Mouse (Mus musculus) lung, embryonic 16.5 days (tissue): Measurements from ENCODE around the gene Gm2696. TPM values are rescaled to one million over a fixed set of nuclear protein-coding genes. Genes with fewer than 3 reads are reported as not detected.
A peak's percentile ranks its signal among the peaks of the same experiment; 100 is the strongest.

ENCODE experiments used
- ATAC-seq: fragments of 200-750 bp; cut with Nextera tagmentation; 2 replicates; pipeline ENCODE4 v1.8.0; 2017; ENCODE audit warnings: low read depth, mild to moderate bottlenecking, moderate library complexity
- H3K27ac ChIP-seq: fragments of 300-500 bp; sonication (generic); 2 replicates; pipeline ENCODE4 v1.5.1; 2014; ENCODE audit warnings: mild to moderate bottlenecking, control low read depth, low read length
- H3K27me3 ChIP-seq: fragments of 300-500 bp; sonication (generic); 2 replicates; pipeline ENCODE4 v1.6.1; 2014; ENCODE audit warnings: low read depth, low read length, mixed read lengths; ENCODE audit not compliant: control insufficient read depth, insufficient read depth
- H3K36me3 ChIP-seq: fragments of 300-500 bp; sonication (generic); 2 replicates; pipeline ENCODE4 v1.6.1; 2014; ENCODE audit warnings: low read length; ENCODE audit not compliant: control insufficient read depth, insufficient read depth
- H3K4me1 ChIP-seq: fragments of 300-500 bp; sonication (generic); replicated peaks from 2 replicates; pipeline ENCODE4 v1.6.1; 2014; ENCODE audit warnings: low read length, mixed read lengths; ENCODE audit not compliant: control insufficient read depth, insufficient read depth
- H3K4me2 ChIP-seq: fragments of 300-500 bp; sonication (generic); 2 replicates; pipeline ENCODE4 v1.6.1; 2014; ENCODE audit warnings: low read depth, low read length, control low read depth
- H3K4me3 ChIP-seq: fragments of 300-500 bp; sonication (generic); 2 replicates; pipeline ENCODE4 v1.5.1; 2014; ENCODE audit warnings: mild to moderate bottlenecking, low read length, control low read depth
- H3K9ac ChIP-seq: fragments of 300-500 bp; sonication (generic); 2 replicates; pipeline ENCODE4 v1.6.1; 2014; ENCODE audit warnings: low read length, control low read depth
- H3K9me3 ChIP-seq: fragments of 300-500 bp; sonication (generic); 2 replicates; pipeline ENCODE4 v1.6.1; 2016; ENCODE audit warnings: low read length; ENCODE audit not compliant: control insufficient read depth
- WGBS: fragments of 180-500 bp; shearing (Covaris S2); extraction: QIAGEN DNeasy Blood & Tissue Kit; methylation state at CpG from one replicate; pipeline ENCODE4 v1.1.7; 2014; 5-methylcytosine and 5-hydroxymethylcytosine counted together
- polyA plus RNA-seq: library from polyadenylated mRNA; unstranded; fragments of >200 nt; fragmentation: Nextera tagmentation; extraction: Ambion mirVana; gene quantifications from 2 replicates; pipeline ENCODE4 v1.2.1, GENCODE M21; 2015

Gene Gm2696
- polyA plus RNA-seq, 1 experiment from 2014 or later, result not detected

DNA sequence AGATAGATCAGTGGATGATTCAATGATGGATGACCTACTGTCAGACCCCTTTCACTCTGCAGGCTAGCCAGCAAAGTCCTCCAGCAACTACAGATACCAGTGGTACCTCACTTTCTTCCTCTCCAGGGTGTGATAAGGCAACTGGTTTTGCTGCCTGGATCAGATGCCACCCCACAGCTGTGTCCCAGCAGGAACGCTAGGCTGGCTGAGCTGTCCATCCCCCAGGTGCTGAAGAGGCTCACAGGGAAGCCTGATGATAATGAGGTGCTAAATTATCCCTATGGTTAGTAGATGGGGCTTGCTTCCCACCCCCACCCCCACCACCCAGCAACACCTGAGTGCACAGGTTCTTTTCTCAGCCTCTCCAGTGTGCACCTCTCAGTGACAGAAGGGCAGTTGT is 53.1 kb downstream of the Gm2696 start:
- no peaks in the 10 kb centered on the region for H3K36me3 ChIP-seq
- WGBS, result 7% methylated on average over 1 of the region's 1 CpGs
- H3K9me3 ChIP-seq, result no peaks in the 10 kb centered on the region
- H3K4me3 ChIP-seq, result no peak overlapping the region
- H3K4me2 ChIP-seq, result no peak overlapping the region
- H3K27ac ChIP-seq, result no peak overlapping the region
- no peak for ATAC-seq
- no peaks in the 10 kb centered on the region for H3K27me3 ChIP-seq
- H3K4me1 ChIP-seq, result no peaks in the 10 kb centered on the region; the same call in 1 of the 2 replicates
- no peak overlapping the region for H3K9ac ChIP-seq

DNA sequence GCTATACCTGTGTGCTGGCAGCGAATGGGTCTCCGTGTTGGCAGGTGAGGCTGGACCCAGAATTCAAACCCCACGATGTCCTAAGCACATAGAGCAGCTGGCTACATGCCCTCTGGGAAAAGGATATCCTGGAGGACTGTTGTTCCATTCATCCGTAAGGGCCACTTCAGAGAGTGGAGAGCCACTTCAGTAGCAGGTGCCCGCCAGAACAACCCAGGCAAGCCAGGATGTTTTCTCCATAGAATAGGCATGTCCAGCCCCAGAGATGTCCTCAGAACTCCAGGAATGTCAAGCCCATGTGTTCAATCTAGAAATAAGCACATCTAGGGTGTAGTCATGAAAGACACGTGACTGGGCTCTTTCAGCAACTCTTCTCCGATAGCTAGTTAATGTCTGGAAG is 55.2 kb downstream of the Gm2696 start:
- no peak overlapping the region for H3K4me3 ChIP-seq
- no peaks in the 10 kb centered on the region for H3K9me3 ChIP-seq
- H3K36me3 ChIP-seq, result no peaks in the 10 kb centered on the region
- no peak overlapping the region for H3K4me2 ChIP-seq
- H3K9ac ChIP-seq, result no peak overlapping the region
- H3K27me3 ChIP-seq, result no peaks in the 10 kb centered on the region
- ATAC-seq, result peak; percentile 89
- no peak overlapping the region for H3K27ac ChIP-seq
- WGBS, result 57% methylated on average over 7 of the region's 7 CpGs
- H3K4me1 ChIP-seq, result no peaks in the 10 kb centered on the region; the same call in 1 of the 2 replicates

DNA sequence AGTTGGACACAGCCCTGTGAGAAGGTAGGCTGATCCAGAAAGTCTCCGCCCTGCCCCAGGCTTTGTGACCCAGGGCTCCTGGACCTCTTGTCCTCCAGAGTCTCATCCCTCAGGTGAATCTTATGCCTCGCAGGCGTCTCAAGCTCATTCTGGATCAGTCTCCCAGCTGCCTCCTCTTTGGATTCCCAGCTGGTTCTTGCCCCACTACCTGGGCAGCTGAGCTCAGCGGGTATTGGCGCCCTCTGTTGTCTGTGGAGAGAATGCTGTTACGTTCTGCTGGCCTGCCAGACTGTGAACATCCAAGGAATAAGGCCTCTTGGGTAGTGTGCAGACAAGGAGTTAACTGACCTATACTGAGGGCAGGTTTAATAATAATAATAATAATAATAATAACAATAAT is 64.5 kb downstream of the Gm2696 start:
- Histone ChIP-seq H3K27ac (no peak overlapping the region), H3K4me3 (no peak overlapping the region), H3K4me2 (no peak overlapping the region), H3K4me1 (0 out of 2 replicates have a peak, but pooled peaks cover 2% of the 10 kb centered on the region), H3K9ac (no peak overlapping the region), H3K27me3 (no peaks in the 10 kb centered on the region), H3K9me3 (no peaks in the 10 kb centered on the region), H3K36me3 (no peaks in the 10 kb centered on the region)
- 59% methylated on average over 6 of the region's 6 CpGs for WGBS
- ATAC-seq, result no peak

DNA sequence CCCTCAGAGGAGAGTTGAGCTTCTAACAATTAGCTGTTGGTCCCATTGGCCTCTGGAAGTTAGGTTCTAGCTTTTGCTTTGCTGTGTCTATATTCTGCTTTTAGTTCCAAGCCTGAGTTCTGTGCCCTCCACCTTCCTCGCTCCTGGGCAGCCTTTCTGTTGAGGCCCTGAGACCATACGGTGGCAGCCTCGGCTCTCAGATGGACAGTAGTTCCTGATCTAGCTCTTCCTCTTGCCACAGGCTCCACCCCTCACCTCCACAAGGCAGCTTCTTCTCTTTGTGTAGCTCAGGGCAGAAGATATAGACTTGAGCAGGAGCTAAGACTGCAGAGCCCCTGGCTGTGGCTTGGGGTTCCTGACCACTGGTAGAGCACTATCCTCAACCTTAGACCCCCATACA is 65.8 kb downstream of the Gm2696 start:
- H3K4me2 ChIP-seq, result no peak overlapping the region
- H3K4me3 ChIP-seq, result no peak overlapping the region
- H3K4me1 ChIP-seq, result no peaks in the 10 kb centered on the region
- no peaks in the 10 kb centered on the region for H3K9me3 ChIP-seq
- ATAC-seq, result no peak
- WGBS, result 79% methylated on average over 3 of the region's 3 CpGs
- no peaks in the 10 kb centered on the region for H3K27me3 ChIP-seq
- no peak overlapping the region for H3K9ac ChIP-seq
- H3K36me3 ChIP-seq, result no peaks in the 10 kb centered on the region
- H3K27ac ChIP-seq, result no peak overlapping the region

DNA sequence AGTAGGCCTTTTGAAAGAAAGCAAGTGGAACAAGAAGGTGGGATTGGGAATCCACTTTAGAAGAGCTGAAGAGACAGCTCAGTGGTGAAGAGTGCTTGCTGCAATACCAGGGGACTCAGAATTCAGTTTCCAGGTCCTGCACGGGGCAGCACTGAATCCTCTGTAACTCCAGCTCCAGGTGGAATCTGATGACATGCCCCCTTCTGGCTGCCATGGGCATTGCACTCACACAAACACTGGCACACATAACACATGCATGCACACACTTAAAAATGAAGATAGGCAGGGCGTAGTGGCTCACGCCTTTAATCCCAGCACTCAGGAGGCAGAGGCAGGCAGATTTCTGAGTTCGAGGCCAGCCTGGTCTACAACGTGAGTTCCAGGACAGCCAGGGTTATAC is 68.1 kb downstream of the Gm2696 start:
- no peaks in the 10 kb centered on the region for H3K27me3 ChIP-seq
- H3K36me3 ChIP-seq, result no peaks in the 10 kb centered on the region
- no peak overlapping the region for H3K4me2 ChIP-seq
- H3K27ac ChIP-seq, result no peak overlapping the region
- 82% methylated on average over 5 of the region's 5 CpGs for WGBS
- no peaks in the 10 kb centered on the region for H3K9me3 ChIP-seq
- H3K4me1 ChIP-seq, result no peaks in the 10 kb centered on the region
- no peak overlapping the region for H3K4me3 ChIP-seq
- H3K9ac ChIP-seq, result no peak overlapping the region
- no peak for ATAC-seq

Other genes starting within 250 kb of the Gm2696 start
- 127 and 138 TPM in 2 replicates for gene Pttg1ip, start 233.0 kb upstream of the Gm2696 start, polyA plus RNA-seq
- 344 and 348 TPM in 2 replicates for gene Sumo3, start 208.6 kb upstream of the Gm2696 start, polyA plus RNA-seq
- gene Gm49325, start 208.5 kb upstream of the Gm2696 start, polyA plus RNA-seq, result 2.0 and 2.4 TPM in 2 replicates
- 66.6 and 69.5 TPM in 2 replicates for gene Ube2g2, start 192.4 kb upstream of the Gm2696 start, polyA plus RNA-seq
- gene Tspear, start 128.1 kb upstream of the Gm2696 start, polyA plus RNA-seq, result 0.25 and 0.38 TPM in 2 replicates
- not detected in 2 replicates for gene Gm19402, start 123.9 kb upstream of the Gm2696 start, polyA plus RNA-seq
- not detected in 2 replicates for gene Gm9508, start 117.4 kb upstream of the Gm2696 start, polyA plus RNA-seq
- not detected in 2 replicates for gene Gm10272, start 108.1 kb upstream of the Gm2696 start, polyA plus RNA-seq
- gene Gm10024, start 103.2 kb upstream of the Gm2696 start, polyA plus RNA-seq, result not detected in 2 replicates
- not detected in 2 replicates for gene Gm10142, start 98.9 kb upstream of the Gm2696 start, polyA plus RNA-seq
- not detected in 2 replicates for gene Krtap12-1, start 94.1 kb upstream of the Gm2696 start, polyA plus RNA-seq
- gene Gm10100, start 88.2 kb upstream of the Gm2696 start, polyA plus RNA-seq, result not detected in 2 replicates
- gene Gm18596, start 72.0 kb upstream of the Gm2696 start, polyA plus RNA-seq, result not detected in 2 replicates
- gene Gm9736, start 63.3 kb upstream of the Gm2696 start, polyA plus RNA-seq, result not detected in 2 replicates
- gene Gm3233, start 55.0 kb upstream of the Gm2696 start, polyA plus RNA-seq, result not detected in 2 replicates
- gene Gm3238, start 43.4 kb upstream of the Gm2696 start, polyA plus RNA-seq, result not detected in 2 replicates
- gene Gm7138, start 37.7 kb upstream of the Gm2696 start, polyA plus RNA-seq, result not detected in 2 replicates
- not detected in 2 replicates for gene Gm3250, start 32.1 kb upstream of the Gm2696 start, polyA plus RNA-seq
- gene Gm7137, start 26.5 kb upstream of the Gm2696 start, polyA plus RNA-seq, result not detected in 2 replicates
- not detected in 2 replicates for gene Gm9639, start 19.6 kb upstream of the Gm2696 start, polyA plus RNA-seq
- not detected in 2 replicates for gene Gm19668, start 15.5 kb upstream of the Gm2696 start, polyA plus RNA-seq
- gene Gm9507, start 2.8 kb upstream of the Gm2696 start, polyA plus RNA-seq, result not detected in 2 replicates
- gene Krtap10-4, start 12.4 kb downstream of the Gm2696 start, polyA plus RNA-seq, result not detected in 2 replicates
- gene Krtap10-10, start 21.3 kb downstream of the Gm2696 start, polyA plus RNA-seq, result not detected in 2 replicates
- not detected in 2 replicates for gene Gm36176, start 32.1 kb downstream of the Gm2696 start, polyA plus RNA-seq
- gene Gm10318, start 38.2 kb downstream of the Gm2696 start, polyA plus RNA-seq, result not detected in 2 replicates
- not detected in 2 replicates for gene Gm3285, start 47.3 kb downstream of the Gm2696 start, polyA plus RNA-seq
- 3.5 and 4.7 TPM in 2 replicates for gene Lrrc3, start 87.9 kb downstream of the Gm2696 start, polyA plus RNA-seq
- 1.1 and 1.4 TPM in 2 replicates for gene Trpm2, start 155.9 kb downstream of the Gm2696 start, polyA plus RNA-seq
- gene 1810043G02Rik, start 163.8 kb downstream of the Gm2696 start, polyA plus RNA-seq, result 19.9 and 22.6 TPM in 2 replicates
- 158 and 164 TPM in 2 replicates for gene Pfkl, start 195.4 kb downstream of the Gm2696 start, polyA plus RNA-seq
- gene Dnmt3l, start 227.3 kb downstream of the Gm2696 start, polyA plus RNA-seq, result 0.65 and 1.6 TPM in 2 replicates
- gene Aire, start 228.9 kb downstream of the Gm2696 start, polyA plus RNA-seq, result 2.2 and 2.3 TPM in 2 replicates